Mouse (Mus musculus): ENCODE data around the gene Emc10. TPM values are rescaled to one million over a fixed set of nuclear protein-coding genes. Genes with fewer than 3 reads are reported as not detected.

Emc10 gene
- total RNA-seq, 2 experiments from 2014 or later, result 192 to 201 TPM

DNA sequence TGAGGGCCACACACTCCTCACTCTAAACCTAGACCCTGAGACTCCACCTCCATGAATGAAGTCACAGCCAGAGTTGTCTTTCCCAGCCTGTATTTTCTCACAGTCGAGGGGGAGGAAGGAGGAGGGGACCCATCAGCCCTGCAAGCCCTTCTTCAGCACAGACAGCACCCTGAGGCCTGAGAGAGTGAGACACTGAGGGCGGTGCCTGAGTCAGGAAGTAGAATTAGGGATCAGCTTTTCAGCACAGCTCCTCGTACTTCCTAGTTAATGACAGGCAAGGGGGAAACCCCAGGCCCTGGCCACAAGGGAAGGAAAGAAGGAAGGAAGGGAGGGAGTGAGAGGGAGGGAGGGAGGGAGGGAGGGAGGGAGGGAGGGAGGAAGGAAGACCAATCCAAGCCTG lies 43.1 kb downstream of the Emc10 start:
- TF ChIP-seq CTCF (IDR thresholded peaks at IDR 0.05), result no peak
- no peak overlapping the region for H3K27ac ChIP-seq
- H3K4me3 ChIP-seq, result no peak overlapping the region
- DNase-seq (ENCODE audit: extremely low spot score in 1 of 2, low spot score in 2 of 2), result no peak
- intact Hi-C loops (cut with DNase I), result no loop called here

DNA sequence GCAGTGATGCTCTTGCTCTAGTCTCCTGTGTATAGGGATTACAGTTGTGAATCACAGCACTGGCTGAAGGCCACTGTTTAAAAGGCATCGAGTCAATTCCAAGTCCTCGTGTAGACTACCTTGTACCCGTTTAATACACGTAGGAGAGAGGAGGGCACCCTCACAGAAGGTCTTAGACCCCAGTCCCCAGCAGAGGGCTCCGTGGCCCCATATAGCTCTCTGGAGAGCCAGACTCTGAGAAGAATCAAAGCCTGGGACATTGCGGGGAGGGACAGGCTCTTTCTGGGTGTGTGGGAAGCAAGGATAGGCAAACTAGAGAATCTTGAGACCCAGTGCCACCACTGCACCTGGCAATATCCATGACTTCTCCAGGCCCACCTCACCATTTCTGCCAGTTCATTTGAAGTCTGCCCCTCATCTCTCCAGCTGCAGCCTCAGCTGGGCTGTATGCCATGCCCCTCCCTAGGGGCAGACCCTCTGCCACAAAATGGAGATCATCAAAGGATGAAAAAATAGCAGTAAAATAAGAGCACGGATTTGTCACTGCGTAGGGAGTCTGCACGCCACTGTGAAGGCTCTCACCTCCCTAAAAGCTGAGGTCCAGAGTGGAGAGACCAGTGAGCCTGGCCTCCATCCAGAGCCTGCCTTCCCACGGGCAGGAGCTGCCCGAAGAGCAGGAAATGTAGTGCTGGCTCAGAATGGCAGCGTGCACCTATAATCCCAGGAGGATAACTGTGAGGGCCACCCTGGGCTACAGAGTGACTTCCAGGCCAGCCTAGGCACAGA lies 50.1 kb downstream of the Emc10 start:
- no peak; the same call in none of the 2 replicates for TF ChIP-seq CTCF (IDR thresholded peaks at IDR 0.05)
- Histone ChIP-seq H3K4me3 (peak overlapping the region; percentile 78), H3K27ac (peak overlapping the region; percentile 70)
- DNase-seq (ENCODE audit: extremely low spot score in 1 of 2, low spot score in 2 of 2), result no peak
- intact Hi-C loops (cut with DNase I), result no loop called here

DNA sequence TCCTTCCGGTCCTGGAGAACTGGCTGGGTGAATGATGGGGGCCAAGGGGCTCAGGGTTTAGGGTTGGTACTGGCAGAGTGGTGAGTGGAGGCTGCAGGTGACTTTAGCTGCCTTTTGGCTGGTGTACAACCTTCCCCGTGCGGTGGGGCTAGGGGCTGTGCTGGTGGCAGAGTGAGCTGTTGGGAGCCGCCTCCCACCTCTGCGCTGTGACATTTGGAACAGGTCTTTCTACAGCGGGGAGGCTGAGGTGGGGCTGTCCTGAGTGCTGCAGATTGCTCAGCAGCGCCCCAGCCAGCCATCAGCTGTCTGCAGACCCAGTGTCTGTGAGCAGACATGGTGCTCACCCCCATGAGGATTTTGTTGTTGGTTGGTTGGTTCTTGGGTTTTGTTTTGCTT lies 50.8 kb downstream of the Emc10 start:
- Histone ChIP-seq H3K4me3 (peak overlapping the region; percentile 78), H3K27ac (peak overlapping the region; percentile 70)
- DNase-seq (ENCODE audit: extremely low spot score in 1 of 2, low spot score in 2 of 2), result peak in 1 of 2 experiments; percentile 42
- intact Hi-C loops (cut with DNase I), result no loop called here
- TF ChIP-seq CTCF (IDR thresholded peaks at IDR 0.05), result no peak

DNA sequence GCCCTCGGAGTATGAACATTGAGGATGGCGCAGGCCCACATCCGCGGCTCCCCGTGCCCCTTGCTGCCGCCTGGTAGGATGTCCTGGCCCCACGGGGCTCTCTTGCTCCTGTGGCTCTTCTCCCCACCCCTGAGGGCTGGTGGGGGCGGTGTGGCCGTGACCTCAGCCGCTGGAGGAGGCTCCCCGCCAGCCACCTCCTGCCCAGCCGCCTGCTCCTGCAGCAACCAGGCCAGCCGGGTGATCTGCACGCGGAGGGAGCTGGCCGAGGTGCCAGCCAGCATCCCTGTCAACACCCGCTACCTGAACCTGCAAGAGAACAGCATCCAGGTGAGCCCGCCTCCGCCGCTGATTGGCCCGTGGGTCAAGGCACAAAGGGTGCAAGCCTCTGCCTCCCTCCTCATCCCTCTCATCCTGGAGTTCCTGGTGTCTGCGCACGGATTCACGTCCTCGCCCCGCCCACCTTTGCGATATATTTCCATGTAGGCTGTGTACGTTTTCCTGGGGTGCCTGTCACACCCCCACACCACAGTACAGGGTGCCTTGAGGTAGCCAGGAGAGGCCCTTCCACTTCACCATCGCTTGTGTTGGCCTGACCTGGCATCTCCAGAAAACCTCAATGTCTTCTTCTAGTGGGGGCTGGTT lies 51.3 kb downstream of the Emc10 start:
- H3K27ac ChIP-seq, result peak overlapping the region; percentile 70
- TF ChIP-seq CTCF (IDR thresholded peaks at IDR 0.05), result no peak
- peak in 1 of 2 experiments; percentile 39 for DNase-seq (ENCODE audit: extremely low spot score in 1 of 2, low spot score in 2 of 2)
- intact Hi-C loops (cut with DNase I), result no loop called here
- H3K4me3 ChIP-seq, result peak overlapping the region; percentile 78

DNA sequence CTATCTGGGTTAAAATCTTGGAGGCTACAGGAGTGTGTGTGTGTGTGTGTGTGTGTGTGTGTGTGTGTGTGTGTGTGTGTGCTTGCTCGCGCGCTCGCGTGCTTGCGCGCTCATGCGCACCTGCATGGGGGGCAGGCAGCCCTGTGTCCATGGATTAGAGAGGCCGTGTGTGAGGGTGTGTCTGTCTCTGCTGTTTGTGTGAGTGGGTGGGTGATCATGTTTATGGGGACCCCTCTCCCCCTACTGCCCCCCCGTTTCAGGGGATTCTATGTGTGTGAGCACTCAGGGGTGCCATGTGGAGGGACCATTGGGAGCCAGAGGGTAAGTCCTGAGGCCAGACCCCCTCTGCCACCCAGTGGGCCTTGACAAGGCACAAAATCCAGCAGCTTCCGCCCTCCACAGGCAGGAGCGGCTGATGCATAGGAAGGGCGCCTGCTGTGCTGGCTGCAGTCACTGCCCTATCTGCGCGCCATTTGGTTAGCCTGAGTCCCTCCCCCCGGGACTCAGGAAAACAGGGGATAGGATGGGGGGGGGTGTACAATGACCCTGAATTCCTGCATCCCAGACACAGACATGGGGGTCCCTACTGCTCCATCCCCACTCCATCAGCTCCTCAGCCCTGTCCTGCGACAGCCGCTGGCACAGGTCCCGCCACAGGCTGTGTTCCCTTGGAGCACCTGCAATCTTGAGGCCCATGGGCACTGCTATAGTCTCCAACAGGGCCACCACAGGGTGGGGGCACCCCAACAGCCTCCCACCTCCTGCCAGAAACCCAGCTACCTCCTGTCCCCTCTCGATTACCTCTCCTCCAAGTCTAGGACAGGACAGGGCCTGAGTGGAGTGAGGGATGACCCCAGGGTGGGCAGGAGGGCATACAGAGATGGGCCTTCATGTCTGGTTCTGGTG lies 52.8 kb downstream of the Emc10 start:
- peak overlapping the region; percentile 99 for H3K27ac ChIP-seq
- peak overlapping the region; percentile 78 for H3K4me3 ChIP-seq
- peak; percentile 29 for TF ChIP-seq CTCF (IDR thresholded peaks at IDR 0.05)
- intact Hi-C loops (cut with DNase I), result loop anchor here (2.0 kb wide), 1 partner anchor 19 kb away; no protein-coding TSS in a partner anchor
- peak; percentile 43 to 47 for DNase-seq (ENCODE audit: extremely low spot score in 1 of 2, low spot score in 2 of 2)

DNA sequence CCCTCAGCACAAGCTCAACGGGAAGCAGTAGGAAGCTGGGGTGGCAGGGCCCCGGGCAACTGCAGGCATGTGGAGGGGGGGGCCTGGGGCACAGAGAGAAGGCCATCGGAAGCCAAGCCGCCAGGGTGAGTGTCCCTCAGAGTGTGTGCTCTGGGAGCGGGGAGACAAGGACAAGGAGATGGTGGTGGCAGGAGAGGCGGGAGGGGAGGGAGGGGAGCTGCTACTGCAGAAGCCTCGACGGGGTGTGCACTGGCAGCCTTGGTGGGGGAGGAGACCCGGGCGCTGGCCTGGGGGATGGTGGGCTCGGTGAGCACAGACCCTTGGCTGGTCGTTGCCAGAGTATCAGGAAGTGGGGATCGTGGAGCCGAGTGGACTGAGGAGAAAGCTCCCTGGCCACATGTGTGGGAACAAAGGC lies 53.9 kb downstream of the Emc10 start:
- H3K4me3 ChIP-seq, result peak overlapping the region; percentile 78
- intact Hi-C loops (cut with DNase I), result loop anchor here (1.0 to 2.0 kb wide), 2 partner anchors 12 to 20 kb away; no protein-coding TSS in a partner anchor
- no peak for TF ChIP-seq CTCF (IDR thresholded peaks at IDR 0.05)
- H3K27ac ChIP-seq, result peak overlapping the region; percentile 99
- DNase-seq (ENCODE audit: extremely low spot score in 1 of 2, low spot score in 2 of 2), result peak; percentile 47 to 51

DNA sequence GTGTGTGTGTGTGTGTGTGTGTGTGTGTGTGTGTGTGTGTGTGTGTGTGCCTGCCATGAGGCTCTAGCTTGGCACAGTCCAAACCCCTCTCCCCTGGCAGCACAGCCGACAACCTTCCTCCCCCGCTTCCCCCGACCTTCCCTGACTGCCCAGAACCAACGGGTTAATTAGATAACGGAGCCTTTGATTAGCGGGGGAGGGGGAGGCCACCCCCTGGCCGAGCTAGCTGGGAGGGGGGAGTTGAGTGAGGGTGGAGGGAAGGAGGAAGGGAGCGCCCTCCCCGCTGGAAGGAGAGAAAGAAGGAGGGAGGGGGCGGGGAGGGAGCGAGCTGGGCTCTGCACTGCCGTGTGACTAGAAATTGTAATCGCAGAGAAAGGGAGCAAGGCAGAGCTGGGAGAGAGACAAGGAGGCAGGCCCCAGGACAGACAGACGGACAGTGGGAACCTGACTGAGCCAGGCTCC lies 54.6 kb downstream of the Emc10 start:
- DNase-seq (ENCODE audit: extremely low spot score in 1 of 2, low spot score in 2 of 2), result peak; percentile 64 to 67
- Histone ChIP-seq H3K4me3 (peak overlapping the region; percentile 78), H3K27ac (peak overlapping the region; percentile 99)
- intact Hi-C loops (cut with DNase I), result loop anchor here (1.0 to 2.0 kb wide), 2 partner anchors 11 to 21 kb away; no protein-coding TSS in a partner anchor
- TF ChIP-seq CTCF (IDR thresholded peaks at IDR 0.05), result no peak

DNA sequence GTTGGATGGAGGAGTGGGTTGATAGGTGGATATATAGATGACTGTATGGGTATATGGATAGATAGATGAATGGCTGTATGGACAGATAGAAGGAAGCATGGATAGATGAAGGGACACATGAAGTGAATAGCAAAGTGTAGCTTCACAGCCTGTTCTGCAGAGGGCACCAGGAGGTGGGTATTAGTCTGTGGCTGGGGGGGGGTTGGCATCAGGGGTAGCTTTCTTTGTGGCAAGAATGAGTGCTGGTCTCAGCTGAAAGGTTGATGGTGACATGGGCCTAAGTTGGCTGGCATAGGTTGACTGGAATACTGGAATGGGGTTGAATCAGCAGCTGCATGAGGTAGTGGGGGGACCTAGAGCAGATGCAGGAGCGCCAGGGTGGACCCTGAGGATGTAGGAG lies 55.1 kb downstream of the Emc10 start:
- no peak for TF ChIP-seq CTCF (IDR thresholded peaks at IDR 0.05)
- intact Hi-C loops (cut with DNase I), result no loop called here
- peak overlapping the region; percentile 99 for H3K27ac ChIP-seq
- H3K4me3 ChIP-seq, result peak overlapping the region; percentile 19; the same call in 1 of the 2 replicates
- no peak for DNase-seq (ENCODE audit: extremely low spot score in 1 of 2, low spot score in 2 of 2)

DNA sequence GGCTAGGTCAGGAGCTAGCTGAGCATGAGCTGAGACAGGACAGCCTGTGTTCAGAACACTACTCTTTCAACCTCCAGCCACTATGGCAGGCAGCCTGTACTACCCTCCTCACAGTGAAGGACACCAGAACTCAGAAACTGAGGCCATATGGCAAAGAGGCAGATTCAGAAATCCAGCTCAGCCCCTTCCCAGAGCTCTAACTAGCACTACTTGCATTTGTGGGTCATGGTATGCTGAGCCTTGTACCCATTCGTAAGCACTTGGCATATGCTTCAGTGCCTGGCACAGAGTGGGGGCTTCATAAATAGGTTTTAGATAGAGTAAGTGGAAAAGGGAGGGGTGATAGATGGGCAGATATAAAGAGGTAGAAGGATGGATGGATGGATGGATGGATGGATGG lies 55.9 kb downstream of the Emc10 start:
- intact Hi-C loops (cut with DNase I), result no loop called here
- H3K27ac ChIP-seq, result no peak overlapping the region
- DNase-seq (ENCODE audit: extremely low spot score in 1 of 2, low spot score in 2 of 2), result no peak
- no peak overlapping the region for H3K4me3 ChIP-seq
- TF ChIP-seq CTCF (IDR thresholded peaks at IDR 0.05), result no peak

Small RNA genes lying within 50 kb of the gene (microRNA-seq; reads per million reads assigned to microRNA genes)
- gene Mir7052 (11.0 to 14.8 reads per million in 2 experiments), gene Mir7053 (0.49 to 0.72 reads per million in 2 experiments)

Other genes with a start within 250 kb of the Emc10 start
- 1 to 10 TPM; 1.2 to 1.3 TPM for gene 1700028J19Rik, start 249.8 kb downstream of the Emc10 start, total RNA-seq (2021)
- 10 to 100 TPM; 70.1 to 80.9 TPM for gene 2410002F23Rik, start 249.8 kb downstream of the Emc10 start, total RNA-seq (2021)
- not detected for gene Acp4, start 239.2 kb downstream of the Emc10 start, total RNA-seq (2021)
- gene Gm15517, start 235.1 kb downstream of the Emc10 start, total RNA-seq (2021), result not detected
- gene Clec11a, start 189.6 kb downstream of the Emc10 start, total RNA-seq (2021), result 1 to 10 TPM; 4.3 TPM
- gene Shank1, start 186.3 kb downstream of the Emc10 start, total RNA-seq (2021), result 100 to 1,000 TPM; 637 to 705 TPM
- 10 to 100 TPM; 59.5 to 63.7 TPM for gene Syt3, start 112.4 kb downstream of the Emc10 start, total RNA-seq (2021)
- gene 1700008O03Rik, start 110.7 kb downstream of the Emc10 start, total RNA-seq (2021), result 1 to 10 TPM; 1.5 to 2.7 TPM
- gene Lrrc4b, start 67.5 kb downstream of the Emc10 start, total RNA-seq (2021), result 100 to 1,000 TPM; 278 to 294 TPM
- 10 to 100 TPM in 1 of 2 experiments, 1 to 10 TPM in 1; 9.8 to 10.0 TPM for gene Aspdh, start 31.1 kb downstream of the Emc10 start, total RNA-seq (2021)
- gene Josd2, start 28.5 kb downstream of the Emc10 start, total RNA-seq (2021), result 10 to 100 TPM; 72.3 to 86.6 TPM
- 10 to 100 TPM; 15.5 to 21.0 TPM for gene Fam71e1, start 52 bp upstream of the Emc10 start, total RNA-seq (2021)
- gene Mybpc2, start 28.1 kb upstream of the Emc10 start, total RNA-seq (2021), result under 1 TPM in 1 of 2 experiments, not detected in 1; 0.29 TPM
- under 1 TPM in 1 of 2 experiments, not detected in 1; 0.20 TPM for gene Spib, start 35.5 kb upstream of the Emc10 start, total RNA-seq (2021)
- gene Pold1, start 52.3 kb upstream of the Emc10 start, total RNA-seq (2021), result 1 to 10 TPM; 8.8 to 9.4 TPM
- gene Nr1h2, start 57.4 kb upstream of the Emc10 start, total RNA-seq (2021), result 10 to 100 TPM; 78.4 to 82.5 TPM
- gene Napsa, start 75.9 kb upstream of the Emc10 start, total RNA-seq (2021), result under 1 TPM in 1 of 2 experiments, not detected in 1; 0.29 TPM
- gene Kcnc3, start 94.1 kb upstream of the Emc10 start, total RNA-seq (2021), result 100 to 1,000 TPM; 114 to 122 TPM
- 10 to 100 TPM; 21.1 to 21.4 TPM for gene Myh14, start 174.3 kb upstream of the Emc10 start, total RNA-seq (2021)
- not detected for gene Izumo2, start 212.2 kb upstream of the Emc10 start, total RNA-seq (2021)

Measured in left cerebral cortex, adult 2 months (tissue).